Mouse (Mus musculus) spleen, postnatal 36 days (tissue): ENCODE data around the gene Rpap2.
A peak's percentile ranks its signal among the peaks of the same experiment; 100 is the strongest.

ENCODE experiments used
- DNase-seq, 2 experiments: peaks; one replicate each; pipeline ENCODE4 v3.0.0; 2022; ENCODE audit warnings: low spot score in 2 of 2, mixed read lengths in 1 of 2

The Rpap2 gene

GRCm38 (mm10) chr5:107597301-107598077 lies at the start of gene Rpap2, which contains the start of gene Glmn:
Rpap2 (plus strand) TSS chr5:107597373.
Glmn (minus strand) TSS chr5:107597888.
- peak; percentile 84 for DNase-seq

- DNase-seq = peak; percentile 3 to 43
Observed at GRCm38 (mm10) chr5:107547955-107548354, 49.2 kb upstream of the Rpap2 start.

GRCm38 (mm10) chr5:107548444-107548843 lies 48.7 kb upstream of the Rpap2 start:
- DNase-seq = no peak

GRCm38 (mm10) chr5:107554336-107554735 lies 42.8 kb upstream of the Rpap2 start:
- DNase-seq = no peak

DNA sequence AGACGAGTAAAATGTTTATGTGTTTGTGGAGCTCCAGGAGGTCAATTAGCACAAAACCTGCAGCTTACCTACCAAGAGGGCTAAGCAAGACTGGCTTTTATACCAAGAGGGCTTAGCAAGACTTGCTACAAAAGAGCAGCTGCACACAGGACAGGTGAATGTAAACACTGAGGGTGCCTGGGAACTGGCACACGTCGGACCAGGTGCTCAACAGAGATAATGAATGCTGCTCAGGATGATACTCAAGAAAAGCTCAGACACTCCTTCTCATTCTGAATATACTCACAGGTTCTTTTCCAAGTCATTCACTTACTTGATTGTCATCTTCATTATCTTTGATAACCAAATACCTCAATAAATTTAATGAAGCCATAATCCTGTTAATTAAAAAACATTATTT lies 40.2 kb upstream of the Rpap2 start:
- no peak for DNase-seq

DNA sequence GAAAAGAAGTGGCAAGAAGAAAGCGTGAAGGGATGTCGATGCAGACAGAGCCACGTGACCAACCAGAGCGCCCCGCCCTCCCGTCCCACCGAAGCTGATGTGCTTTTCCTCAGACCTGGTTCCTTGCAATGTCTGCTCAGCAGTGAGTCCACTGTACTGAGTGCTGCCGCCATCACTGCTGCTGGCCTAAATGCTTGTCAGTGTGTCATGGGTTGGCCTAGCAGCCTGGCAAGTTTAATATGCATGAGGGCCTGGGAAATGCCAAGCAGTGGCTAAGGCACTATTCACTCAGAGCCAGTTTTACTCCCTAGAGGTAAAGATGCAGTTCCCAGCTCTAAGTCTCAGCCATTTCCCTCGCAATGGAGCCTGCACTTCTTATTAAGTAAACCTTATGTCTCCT lies 28.0 kb upstream of the Rpap2 start:
- DNase-seq = no peak

GRCm38 (mm10) chr5:107598380-107598779 lies 1.2 kb downstream of the Rpap2 start:
- DNase-seq = no peak

GRCm38 (mm10) chr5:107611224-107611623 lies 14.1 kb downstream of the Rpap2 start:
- peak; percentile 30 to 54 for DNase-seq

GRCm38 (mm10) chr5:107617986-107618385 lies 20.8 kb downstream of the Rpap2 start:
- no peak for DNase-seq

DNA sequence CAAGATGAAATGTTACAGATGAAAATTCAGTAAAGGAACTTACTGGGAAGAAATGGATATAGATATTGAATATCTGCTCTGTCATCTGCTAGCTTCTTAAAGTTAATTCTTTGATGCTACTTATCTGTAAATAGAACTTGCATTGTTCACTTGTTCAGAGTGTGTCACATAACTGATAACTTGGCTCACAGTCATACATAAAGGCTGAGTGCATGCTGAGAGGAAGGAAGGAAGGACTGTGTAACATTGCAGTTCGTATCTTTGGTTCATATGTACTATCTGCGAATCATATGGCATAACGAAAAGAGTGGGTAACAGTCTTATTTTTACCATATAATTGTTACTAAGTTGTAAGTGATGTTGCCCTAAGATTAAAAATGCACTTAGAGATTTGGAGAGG lies 24.2 kb downstream of the Rpap2 start:
- DNase-seq = no peak

DNA sequence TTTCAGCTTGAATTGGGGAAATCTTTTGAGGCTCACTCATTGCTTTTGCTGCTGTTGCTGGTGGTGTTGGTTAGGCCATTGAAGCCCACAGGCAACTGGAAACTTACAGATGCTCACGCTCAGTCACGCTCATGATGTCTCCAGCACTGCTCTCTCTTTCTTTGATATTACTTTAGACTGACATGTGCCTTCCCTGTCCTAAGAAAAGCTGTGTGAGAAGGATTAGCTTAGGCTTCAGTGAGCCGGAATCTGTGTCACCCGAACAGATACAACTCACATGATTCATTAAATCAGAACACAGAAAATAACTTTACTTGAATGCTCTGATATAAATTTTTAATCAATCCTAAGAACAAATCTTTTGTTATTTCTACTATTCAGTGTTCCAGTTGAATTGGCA lies 36.5 kb downstream of the Rpap2 start:
- DNase-seq = no peak

- no peak for DNase-seq
Observed at GRCm38 (mm10) chr5:107637106-107637505, 39.9 kb downstream of the Rpap2 start.

DNA sequence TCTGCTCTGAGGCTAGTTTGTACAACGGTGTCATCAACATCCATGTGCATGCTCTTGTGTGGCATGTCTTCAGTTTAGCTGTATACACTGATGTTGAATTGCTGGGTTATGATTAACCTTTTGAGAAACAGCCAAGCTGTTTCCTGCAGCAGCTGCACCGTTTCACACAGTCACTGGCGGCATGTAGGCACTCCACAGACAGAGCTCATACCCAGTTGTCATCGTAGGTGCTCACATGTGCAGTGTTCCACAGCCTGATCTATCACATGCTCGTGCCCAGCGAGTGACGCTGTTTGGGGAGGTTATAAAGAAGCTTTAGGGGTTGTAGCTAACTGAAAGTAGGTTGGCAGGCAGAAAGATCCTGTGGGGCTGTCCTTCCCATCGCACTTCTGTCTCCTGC lies 41.2 kb downstream of the Rpap2 start:
- DNase-seq = no peak

GRCm38 (mm10) chr5:107644595-107644994 lies 47.4 kb downstream of the Rpap2 start:
- DNase-seq = no peak

- no peak for DNase-seq
Observed at GRCm38 (mm10) chr5:107645935-107646334, 48.8 kb downstream of the Rpap2 start.

DNA sequence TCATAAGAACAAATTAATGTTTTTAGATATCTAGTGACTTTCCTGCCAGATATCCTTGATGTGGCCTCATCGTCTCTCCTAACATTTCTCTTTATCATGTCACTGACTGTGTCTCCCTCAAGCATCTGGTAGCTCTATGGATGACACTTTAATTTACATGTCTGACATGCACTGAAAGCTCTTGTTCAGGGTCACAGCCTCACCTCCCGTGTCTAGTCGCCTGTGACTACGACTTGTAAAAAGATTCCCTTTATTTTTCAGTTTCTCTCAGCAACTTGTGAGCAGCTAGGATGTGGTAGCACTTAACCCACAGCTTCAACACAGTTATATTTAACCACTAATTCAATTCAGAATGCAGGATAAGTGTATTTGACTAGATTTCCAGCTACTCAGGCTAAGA lies 50.4 kb downstream of the Rpap2 start:
- no peak for DNase-seq

DNA sequence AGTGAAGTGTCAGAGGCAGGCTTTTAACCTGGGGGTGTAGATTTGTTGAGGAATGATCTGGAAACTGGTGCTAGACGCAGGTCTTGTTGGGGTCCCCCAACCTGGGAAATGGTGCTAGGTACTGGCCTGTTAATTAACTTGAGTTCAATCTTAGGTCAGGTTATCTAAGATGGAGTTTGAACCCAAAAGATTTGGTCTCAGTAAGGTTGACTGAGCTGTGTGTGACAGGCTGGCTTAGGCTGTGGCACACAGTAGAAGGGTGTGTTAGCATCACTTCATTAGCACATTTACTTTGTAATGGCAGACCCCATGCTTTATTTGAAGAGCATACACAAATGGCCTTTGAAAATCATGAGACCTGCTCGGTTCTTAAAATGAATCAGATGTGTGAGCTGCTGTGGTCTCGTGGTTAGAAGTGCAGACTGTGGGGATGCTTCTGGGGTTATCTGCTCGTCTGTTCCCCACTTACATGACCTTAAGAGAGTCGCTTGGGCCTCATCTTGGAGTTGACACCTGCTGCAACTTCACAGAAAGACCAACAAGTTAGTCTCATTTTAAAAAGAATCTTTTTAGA lies 51.5 kb downstream of the Rpap2 start:
- no peak for DNase-seq

GRCm38 (mm10) chr5:107649680-107650079 lies 52.5 kb downstream of the Rpap2 start:
- DNase-seq = no peak

- DNase-seq = no peak
Observed at GRCm38 (mm10) chr5:107650427-107650826, 53.3 kb downstream of the Rpap2 start.

GRCm38 (mm10) chr5:107652055-107652660 lies 55.0 kb downstream of the Rpap2 start:
- DNase-seq = no peak

DNA sequence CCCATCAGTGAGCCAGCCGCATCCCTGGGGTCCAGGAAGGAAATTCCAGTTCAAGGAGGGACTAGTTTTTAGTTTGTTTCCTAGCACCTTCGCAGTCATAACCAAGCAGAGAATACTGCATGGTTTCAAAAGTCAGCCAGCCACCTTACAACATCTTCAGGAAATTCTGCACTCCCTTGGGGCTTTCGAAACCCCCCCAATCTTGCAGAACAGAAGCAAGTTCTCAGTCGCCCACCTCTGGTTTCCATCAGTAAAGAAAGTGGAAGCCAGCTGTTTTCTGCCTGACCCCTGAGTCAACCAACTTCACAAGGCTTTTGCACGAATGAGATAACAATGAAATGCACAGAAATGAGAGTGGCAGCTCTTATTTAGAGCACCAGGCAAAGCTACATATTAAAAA lies 81.2 kb downstream of the Rpap2 start:
- peak in 1 of 2 experiments; percentile 20 for DNase-seq

DNA sequence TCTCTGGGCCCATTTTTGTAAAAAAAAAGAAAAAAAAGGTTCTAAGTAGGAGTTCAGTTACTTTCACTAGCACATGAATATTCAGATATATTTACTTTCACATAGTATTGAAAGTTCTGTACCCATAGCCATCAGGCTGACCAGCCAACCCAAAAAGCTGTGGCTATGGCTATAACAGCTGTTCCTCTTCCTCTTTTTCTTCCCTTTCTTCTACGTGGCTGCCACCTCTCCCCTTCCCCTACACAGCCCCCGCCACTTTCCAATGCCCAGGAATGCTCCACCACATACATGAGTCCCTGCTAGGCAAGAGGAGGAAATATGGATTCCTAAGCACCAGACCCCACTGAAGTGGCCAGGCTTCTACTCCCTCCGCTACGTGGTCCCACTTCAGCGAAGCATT lies 84.1 kb downstream of the Rpap2 start:
- DNase-seq = no peak

DNA sequence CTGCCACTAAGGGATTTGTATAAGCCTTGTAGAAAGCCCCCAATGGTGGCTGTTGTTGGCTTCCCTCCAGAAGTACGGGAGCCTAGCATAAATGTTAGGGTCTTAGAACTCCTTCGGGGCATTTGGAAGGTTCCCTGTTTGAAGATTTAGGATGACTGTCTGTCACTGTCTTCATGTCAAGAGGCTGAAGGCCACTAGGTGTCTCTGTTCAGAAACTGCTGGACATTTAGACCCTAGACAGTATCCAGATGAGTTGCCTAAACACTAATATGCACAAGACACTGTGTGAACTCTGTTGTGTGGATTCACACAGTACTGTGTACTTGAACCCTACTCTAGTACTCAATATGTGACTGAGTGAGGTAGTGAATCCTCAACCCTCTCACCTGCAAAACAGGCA lies 87.2 kb downstream of the Rpap2 start:
- DNase-seq = peak in 1 of 2 experiments; percentile 24
